Mouse (Mus musculus) liver (tissue): ENCODE results near the gene Grin3a.

Source experiments
- DNase-seq: peaks from one replicate; pipeline ENCODE4 v3.0.0-alpha.2; 2020; ENCODE audit warnings: mixed read lengths

Gene Grin3a

DNA sequence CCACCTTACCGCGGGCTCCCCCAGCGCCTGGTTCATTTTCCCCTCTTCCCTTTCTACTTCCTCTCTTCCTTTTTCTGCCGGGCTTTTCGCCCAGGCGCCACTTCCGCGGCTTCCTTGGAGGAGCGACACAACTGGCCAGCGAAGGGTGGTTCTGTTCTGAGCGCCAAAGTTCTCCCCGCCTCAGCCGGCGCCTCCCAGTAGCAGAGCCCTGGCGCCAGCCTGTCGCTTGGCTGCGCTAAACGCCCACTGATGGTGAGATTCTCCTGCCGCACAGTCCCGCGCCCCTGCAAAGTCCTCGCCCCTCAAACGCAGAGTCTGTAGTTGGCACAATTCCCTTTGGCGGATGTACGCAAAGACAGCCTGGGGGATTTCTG is at the start of gene Grin3a:
Gene Grin3a (minus strand): TSS at position 133 of the 374 bp plus-strand sequence.
- DNase-seq, result peak; percentile 38

DNA sequence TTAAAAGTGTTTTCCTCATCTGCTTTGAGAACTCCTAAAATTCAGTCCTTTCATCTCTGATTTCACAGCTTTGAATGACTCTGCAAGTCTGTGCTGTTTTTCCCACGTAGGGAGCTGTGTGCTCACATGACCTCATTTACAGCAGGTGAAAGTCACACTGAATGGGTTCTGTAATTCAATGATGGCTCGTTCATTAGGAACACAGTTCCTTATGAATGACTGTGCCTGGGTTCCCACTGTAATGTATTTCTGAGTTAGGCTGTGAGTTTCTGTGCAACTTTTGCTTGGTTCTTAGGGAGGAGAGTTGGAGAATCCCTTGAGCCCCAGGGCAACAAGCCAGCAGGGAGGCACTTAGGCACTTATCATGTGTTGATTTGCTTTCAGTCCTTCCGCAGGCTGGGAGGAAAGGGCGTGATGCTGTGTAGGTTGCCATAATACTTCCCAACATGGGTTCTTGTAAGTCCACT is 46.3 kb upstream of the Grin3a start:
- no peak for DNase-seq

DNA sequence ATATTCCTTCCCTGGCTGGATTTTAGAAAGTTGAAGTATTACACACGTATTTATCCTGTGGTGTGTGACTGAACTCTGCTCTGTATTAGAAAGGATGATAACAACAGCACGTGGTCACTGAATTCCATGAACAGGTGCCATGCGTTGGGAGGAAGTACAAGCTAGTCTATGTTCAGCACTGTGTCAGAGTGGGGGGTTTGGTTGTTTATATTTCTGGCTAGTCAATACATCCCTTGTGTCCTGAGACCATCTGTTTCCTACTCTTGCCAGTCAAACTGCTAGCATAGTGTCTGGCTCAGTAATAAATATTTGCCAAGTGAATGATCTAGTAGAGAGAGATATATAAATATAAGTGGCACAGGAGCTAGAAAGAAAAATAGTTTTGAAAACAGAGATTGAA is 31.5 kb upstream of the Grin3a start:
- DNase-seq, result no peak

DNA sequence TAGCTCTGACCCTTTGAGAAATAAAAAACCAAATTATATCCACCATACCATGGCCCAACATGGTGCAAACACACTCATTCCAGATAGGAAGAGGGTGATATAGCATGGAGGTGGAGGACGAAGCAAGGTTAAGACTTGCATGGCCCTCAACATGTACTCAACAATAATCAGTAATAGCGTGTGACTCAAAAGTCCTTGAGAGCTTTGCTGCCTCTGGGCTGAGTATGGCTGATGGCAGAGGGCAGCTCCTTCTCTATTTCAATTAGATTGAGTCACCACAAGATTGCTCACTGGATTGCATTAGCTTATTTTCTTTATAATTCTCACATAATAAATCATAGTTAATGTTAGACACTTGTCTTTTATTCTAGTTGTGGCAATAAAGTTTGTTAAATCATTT is 15.1 kb upstream of the Grin3a start:
- no peak for DNase-seq

DNA sequence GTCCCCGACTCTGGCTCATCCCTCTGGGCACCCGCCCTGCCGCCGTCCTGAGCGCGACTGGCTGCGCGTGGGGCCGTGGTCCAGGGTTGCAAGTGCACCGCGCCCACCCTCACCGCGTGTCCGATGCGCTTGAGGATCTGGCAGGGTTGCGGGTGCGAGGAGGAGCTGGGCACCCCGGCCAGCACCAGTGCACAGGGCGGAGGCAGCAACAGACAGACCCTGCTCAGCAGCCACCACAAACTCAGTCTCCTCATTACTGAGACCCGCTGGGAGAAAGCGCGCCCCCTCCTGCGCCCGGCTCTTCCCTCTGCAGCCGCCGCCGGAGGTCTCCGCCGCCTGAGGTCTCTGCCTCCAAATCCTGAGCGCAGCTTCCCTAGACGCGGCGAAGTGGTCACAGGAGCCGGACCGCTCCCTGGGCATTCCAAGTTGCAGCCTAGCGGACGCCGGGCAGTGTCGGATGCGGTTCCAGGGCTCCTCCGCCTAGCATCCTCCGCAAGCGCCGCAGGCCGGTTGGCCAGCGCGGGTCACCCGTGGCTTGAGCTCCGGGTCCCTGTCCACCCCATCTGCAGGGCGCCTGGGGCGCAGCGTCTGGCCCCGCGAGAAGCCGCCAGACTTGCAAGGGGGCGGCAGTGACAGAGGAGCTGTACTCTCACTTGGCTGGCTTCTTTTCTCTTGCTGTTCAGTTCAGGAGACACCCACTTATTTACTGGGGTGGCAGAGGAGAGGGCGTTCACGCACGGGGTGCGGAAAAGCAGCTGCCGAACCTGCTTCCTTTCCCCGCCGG is 524 bp downstream of the Grin3a start:
- no peak for DNase-seq

DNA sequence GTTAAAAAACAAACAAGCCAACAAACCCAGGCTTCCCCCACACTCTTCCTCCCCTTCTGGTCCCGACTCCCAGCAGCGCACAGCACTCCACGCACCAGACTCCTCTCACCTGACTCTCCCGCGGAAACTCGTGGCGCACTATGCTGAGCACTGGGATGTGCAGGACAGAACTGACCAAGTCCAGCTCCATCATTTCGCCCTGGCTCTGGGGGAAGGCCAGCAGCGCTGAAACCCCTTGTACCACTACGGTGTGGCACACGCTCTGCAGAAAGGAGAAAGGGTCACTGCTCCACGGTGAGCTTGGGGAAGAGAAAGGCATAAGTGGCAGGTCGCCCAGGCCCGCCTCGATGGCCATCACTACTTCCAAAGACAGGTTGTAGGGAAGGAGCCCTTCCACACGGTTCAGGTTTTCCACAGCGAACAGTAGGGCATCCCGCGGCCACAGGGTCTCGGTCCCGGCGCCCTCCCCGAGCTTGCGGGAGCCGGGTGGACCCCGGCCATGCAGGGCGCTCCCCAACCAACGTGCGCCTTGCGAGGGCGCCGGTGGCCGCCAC is 1.2 kb downstream of the Grin3a start:
- DNase-seq, result no peak

DNA sequence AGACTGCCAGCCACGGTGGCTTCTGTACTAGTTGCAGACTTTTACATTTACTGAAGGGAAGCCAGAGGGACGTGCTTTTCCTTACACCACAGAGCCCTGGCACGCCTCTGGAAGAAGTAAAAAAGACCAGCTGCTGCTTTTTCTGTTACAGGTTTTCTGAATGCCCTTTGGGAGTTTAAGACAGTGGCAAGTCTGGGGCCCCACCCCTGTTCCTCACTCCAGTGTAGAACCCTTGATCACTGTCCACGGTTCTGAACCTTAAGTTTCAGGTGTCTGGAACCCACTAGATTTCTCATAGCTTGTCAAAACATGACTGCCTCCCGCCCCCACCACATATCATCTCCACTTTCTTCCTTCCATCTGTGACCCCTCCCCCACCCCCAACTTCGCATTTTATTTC is 1.8 kb downstream of the Grin3a start:
- DNase-seq, result no peak

DNA sequence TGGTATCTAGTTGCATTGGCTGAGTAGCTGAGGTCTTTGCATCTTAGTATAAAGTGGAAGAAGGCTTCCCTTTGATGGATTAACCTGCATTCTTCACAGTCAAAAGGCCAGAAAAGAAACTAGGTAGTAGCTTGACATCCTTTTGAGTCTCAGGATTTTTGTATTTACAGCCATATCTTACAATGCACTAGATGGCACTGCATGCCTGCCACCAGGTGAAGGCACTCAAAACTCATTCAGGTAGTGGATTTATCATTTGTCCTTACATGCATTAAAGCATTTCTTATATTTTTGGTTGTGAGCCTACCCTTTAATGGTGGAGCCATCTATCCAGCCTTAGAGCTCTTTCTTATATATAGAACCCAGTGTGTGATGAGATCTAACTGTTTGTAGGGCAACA is 13.5 kb downstream of the Grin3a start:
- no peak for DNase-seq

DNA sequence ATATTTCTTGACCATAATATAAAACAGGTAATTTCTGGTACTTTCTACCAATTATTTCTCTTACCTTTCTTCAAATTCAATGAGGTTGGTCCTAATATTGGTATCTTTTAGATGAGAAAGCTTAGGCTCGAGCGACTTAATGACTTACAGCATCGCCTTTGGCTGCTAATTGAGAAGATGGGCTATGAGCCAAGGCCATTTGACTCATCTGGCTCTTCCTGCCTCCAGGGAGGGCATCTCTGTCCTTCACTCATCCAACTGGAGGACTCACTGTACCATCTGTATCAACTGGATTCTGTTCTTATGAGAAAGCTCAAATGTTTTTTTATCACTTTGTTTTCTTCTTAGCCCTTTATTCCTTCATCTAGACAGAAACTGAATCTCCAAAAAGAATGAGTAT is 31.7 kb downstream of the Grin3a start:
- no peak for DNase-seq

DNA sequence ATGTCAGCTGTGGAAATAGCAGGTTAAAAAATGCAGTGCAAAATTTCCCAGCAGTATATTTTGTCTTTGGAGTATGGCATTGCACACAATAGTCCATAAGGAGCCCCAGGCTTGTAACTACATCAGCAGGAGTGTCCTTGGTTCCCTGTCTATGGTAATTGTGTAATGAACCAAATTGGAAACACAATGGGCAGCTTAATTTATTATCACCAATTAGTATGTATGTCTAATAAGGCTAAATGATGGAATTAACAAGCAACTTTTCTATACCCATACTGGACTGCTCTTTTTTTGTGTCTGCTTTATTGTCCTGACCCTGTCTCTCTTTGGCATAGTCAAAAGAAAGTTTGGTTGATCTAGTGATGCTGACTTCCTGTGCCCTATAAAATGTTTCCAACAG is 38.8 kb downstream of the Grin3a start:
- no peak for DNase-seq

DNA sequence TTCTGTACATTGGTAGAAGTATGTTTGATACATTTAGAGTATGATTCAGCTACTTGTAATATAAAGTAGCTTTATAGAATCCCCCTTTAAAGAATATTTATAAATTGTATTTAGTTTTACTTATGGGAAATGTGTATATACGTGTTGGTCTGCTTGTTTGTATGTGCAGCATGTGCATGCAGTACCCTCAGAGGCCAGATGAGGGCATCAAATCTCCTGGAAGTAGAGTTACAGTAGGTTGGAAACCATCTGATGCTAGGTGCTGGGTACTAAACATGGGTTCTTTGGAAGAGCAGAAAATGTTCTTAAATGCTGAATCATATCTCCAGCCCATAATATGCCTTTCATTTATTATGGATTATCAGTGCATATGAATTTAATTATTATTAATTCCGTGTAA is 46.2 kb downstream of the Grin3a start:
- DNase-seq, result no peak

DNA sequence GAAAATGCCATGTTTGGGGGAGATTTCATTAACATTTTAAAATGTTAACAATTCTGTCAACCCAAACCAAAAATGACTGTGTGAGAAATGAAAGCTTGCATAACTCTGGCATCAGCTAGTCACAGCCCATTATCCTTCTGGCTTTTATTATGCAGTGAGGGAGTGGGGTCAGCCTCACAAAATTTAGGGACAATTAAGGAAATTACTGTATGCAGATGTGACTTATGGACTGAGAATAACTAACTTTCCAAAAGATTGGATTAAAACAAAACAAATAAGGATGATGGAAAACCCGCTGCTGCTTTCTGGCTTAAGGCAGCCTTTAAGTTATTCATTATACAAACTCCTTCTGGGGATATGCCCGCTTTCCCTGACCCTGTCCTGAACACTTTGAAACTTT is 56.6 kb downstream of the Grin3a start:
- DNase-seq, result no peak

DNA sequence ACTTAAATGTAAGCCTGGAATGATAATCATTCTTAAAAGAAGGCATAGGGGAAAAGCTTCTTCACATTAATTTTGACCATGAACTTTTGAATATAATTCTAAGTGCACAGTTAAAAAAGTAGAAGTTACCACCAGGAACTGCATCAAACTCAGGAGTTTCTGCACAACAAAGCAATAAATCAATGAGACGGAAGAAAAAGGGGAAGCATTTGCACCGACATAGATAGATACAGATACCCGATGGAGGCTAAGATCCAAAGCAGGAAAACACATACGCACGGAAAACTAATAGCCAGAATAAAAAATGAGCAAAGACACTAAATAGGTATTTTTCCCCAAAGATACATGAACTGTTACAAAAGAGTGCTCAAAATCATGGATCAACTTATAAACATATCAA is 102.7 kb downstream of the Grin3a start:
- no peak for DNase-seq

DNA sequence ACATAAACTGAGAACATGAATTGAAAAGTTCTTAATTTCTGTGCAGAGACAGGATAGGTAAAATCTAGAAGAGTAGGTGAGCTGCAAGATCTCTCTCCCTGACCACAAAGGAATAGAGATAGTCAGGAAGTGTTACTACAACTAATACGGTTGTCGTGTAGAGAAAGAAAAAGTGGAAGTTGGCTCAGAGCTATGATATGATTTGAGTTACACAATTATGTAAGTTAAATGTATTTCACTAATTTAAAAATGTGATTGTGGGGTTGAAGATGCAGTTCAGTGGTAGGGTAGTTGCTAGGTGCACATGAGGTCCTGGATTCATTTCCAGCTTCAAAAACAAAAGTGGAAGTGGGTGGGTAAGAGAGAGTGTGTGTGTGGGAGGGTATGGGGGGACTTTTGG is 103.6 kb downstream of the Grin3a start:
- no peak for DNase-seq

DNA sequence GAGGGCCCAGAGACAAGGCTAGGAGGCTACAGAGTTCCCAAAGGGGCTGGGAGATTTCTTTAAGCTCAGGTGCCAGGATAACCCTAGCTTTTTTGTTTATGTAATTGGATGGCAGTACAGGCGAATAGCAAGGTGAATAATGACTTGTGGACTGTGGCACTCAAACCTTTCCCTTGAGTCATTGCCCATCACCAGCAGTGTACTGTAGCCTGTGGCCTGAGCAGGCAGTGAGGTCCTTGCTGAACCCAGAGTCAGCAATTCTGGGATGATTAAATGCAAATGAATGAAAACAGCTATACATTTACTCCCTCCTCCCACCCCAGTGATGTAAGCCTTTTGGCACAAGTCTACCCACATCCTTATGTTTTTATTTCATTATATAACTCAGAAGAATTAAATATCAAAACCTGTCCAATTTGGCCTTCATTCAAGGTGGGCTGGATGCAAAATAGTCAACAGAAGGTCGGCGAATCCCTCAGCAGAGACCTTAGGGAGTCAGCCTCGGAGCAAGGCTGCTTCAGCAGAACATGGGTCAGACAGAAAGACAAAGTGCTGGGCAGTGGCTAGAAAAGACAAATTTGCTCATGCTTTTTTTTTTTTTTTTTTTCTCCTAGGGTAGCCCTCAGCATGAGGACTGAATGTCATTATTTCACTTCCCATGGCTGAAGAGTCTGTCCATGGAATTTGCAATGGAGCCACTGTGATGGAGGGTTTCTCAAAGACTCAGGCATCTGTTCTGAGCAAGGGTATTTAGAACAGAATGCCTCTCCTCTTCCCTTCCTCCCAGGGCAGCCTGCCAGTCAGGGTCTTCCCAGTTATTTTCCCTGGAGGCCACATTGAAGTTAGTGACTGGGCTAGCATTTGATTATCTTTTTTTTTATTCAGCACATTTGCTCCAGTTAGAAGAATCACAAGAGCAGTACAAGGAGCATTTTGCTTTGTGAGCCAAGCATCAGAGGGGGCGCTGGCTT is 104.5 kb downstream of the Grin3a start:
- DNase-seq, result no peak

DNA sequence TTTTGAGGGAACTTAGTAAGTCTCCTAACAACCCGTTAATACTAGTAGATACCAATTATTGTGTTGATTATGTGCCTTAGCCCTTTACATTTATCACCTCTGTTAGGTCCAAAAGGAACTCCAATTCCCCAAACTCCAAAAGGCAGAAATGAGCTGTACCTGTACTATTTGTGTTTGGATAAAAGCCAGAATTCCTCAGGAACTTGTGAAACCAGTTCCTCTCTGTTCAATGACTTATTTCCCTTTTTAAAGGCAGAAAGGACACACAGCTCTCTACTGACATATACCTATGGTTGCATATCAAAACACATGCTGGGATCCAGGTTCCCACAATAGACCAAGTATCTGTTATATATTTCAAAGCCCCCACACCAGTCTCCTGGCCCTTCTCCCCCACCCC is 106.0 kb downstream of the Grin3a start:
- DNase-seq, result no peak

DNA sequence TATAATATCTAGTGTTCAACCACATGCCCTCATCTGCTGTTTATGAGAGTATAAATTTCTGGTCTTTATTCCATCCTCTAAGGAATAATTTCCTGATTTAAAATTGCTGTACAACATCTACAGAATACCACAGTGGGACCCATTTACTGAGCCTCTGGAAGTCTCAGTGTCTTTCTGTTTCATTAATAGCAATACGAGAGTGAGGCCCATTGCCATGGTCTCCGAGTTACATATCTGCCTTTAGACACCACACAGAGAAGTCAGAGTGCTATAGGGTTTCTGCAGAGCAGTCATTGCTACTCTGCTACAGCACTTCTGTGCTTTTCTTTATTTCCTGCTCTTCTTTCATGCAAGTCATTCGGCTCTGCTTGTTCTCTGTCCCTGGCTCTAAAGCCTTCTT is 116.2 kb downstream of the Grin3a start:
- no peak for DNase-seq

DNA sequence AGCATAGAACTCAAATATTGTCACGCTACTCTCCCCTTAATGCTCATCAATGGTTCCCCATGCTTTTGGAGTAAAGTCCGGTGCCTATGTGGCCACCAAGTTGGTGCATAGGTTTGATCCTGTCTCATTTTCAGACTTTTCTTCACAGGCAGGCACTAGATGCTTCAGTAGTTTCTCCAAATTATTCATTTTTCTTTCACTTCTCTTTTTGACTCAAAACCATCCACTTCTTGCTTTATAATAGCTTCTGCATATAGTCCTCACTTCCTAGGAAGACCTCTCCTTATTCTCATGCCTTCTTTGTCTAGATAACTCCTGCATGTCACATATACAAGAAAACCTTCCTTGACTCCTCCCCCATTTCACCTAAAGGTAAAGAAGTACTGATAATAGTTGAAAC is 121.6 kb downstream of the Grin3a start:
- DNase-seq, result no peak

DNA sequence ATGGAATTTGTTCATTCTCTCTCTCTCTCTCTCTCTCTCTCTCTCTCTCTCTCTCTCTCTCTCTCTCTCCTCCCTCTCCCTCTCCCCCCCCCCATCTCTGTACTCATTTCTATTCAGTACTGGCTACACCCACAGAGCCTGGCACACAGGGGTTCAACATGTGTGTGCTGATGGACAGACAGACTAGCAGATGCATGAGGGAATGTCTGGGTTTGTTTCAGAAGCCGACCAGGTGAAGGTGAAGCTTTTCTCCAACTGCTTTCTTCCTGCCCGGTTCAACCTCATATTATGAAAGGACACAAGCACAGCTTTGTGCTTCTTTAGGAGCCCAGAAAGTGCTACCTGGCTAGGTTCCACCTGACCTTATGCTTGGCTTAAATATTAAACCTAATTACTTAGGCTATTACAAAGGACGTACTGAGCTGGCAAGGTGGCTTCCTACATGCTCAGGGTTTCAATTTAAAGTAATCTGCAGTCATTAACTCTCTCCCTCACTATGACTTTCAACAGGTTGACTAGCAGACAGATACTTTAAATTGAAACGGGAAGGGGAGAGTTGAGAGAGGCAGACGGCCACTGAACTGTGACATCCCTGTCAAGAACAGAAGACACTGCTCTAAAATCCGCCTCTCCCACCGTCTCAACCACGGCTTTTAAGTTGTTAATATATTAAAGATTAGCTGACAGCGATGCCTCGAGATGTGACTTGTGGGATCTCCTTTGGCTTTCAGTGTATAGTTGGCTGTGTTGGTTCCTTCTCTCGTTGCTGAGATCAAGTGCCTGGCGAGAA is 153.9 kb downstream of the Grin3a start:
- DNase-seq, result no peak

DNA sequence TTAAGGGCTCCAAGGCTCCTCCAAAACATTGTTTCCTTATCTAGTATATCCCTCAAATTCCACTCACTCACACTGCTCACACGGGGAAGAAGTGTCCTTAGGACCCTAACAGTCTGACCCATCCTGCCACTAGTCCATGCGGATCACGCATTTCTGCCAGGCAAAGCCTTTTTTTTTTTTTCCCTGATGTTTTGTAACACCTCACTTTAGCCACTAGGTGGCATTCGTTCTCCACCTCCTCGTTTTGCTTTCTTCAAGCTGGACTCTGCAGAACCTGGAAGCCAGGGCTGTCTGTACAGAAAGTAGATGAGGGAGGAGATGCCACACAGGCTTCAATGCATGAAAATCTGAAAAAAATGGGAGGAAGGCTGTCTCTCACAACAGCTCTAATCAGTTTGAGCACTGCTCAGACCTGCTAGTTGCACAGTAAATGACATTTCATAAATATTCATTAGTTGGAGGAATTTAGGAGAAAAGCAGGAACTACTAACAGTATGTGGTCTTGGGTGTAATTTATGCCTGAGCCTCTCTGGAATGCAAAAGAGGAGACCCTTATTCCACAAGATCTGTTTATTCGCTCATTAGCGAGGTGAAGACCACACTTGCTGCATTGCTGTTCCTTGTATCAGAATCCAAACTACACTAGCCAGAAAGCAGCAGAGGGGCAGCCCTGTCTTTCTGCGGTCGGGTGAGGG is 156.8 kb downstream of the Grin3a start:
- peak; percentile 16 for DNase-seq

DNA sequence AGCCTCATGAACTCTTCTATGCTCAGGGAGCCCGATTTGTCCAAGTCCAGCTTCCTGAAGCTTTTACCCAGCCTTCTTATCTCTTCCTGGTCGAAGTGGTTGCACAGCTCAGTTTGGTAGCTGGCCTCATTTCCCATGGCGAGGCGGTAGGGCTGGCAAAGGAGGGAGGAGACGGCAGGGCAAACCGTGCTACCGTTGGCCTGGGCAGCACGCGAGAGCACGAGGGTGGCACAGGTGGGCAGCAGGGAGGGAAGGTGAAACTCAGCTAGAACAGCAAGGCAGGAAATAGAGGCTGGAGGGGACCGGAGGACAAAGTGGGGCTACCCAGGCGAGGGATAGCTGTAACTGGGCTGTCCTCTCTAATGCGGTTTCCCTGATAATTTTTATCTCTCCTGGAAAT is 163.7 kb downstream of the Grin3a start, which contains the start of gene Ppp3r2:
Gene Ppp3r2 (minus strand): TSS at position 213 of the 400 bp plus-strand sequence.
- DNase-seq, result no peak
